Mouse (Mus musculus): ENCODE measurements around the gene B4galnt2. TPM values are rescaled to one million over a fixed set of nuclear protein-coding genes. Genes with fewer than 3 reads are reported as not detected.

B4galnt2 gene
- total and polyA plus RNA-seq, 3 experiments, result 0.34 to 1.9 (median 0.42) TPM

- TF ChIP-seq MEF2A (IDR thresholded peaks at IDR 0.05; ENCODE audit: borderline replicate concordance, low read depth, low read length), result 0 out of 2 replicates have a peak, but pooled peaks have one; percentile 11
- no peak for TF ChIP-seq GABPA (IDR thresholded peaks at IDR 0.05; ENCODE audit: insufficient replicate concordance, low read depth, low read length)
- no peak for TF ChIP-seq ETS1 (conservative IDR thresholded peaks at IDR 0.05; ENCODE audit: low read depth, low read length)
- TF ChIP-seq ELF1 (IDR thresholded peaks at IDR 0.05; ENCODE audit: low read depth, low read length), result no peak; the same call in 1 of the 2 replicates
- no peak; the same call in 1 of the 2 replicates for TF ChIP-seq JUND (conservative IDR thresholded peaks at IDR 0.05; ENCODE audit: low read depth, low read length)
- no peak for TF ChIP-seq USF1 (IDR thresholded peaks at IDR 0.05; ENCODE audit: low read depth, low read length)
- TF ChIP-seq UBTF (IDR thresholded peaks at IDR 0.05; ENCODE audit: low read depth, low read length), result no peak
- TF ChIP-seq CHD1 (IDR thresholded peaks at IDR 0.05; ENCODE audit: low read depth, low read length), result no peak
- TF ChIP-seq E2F4 (IDR thresholded peaks at IDR 0.05; ENCODE audit: insufficient replicate concordance, low read depth, low read length), result no peak
- TF ChIP-seq MXI1 (IDR thresholded peaks at IDR 0.05; ENCODE audit: low read depth, low read length), result no peak
Measured at GRCm38 (mm10) chr11:95827464-95828085, 87.1 kb downstream of the B4galnt2 start (continued).

- H3K4me3 ChIP-seq (replicated peaks in 1 of 3; ENCODE audit: low read depth in 2 of 3, low read length in 2 of 3, poor library complexity in 1 of 3), result no peak overlapping the region
- TF ChIP-seq TCF12 (IDR thresholded peaks at IDR 0.05; ENCODE audit: low read depth, low read length) (no peak), ELF1 (IDR thresholded peaks at IDR 0.05; ENCODE audit: low read depth, low read length) (no peak), JUND (conservative IDR thresholded peaks at IDR 0.05; ENCODE audit: low read depth, low read length) (no peak), MYC (IDR thresholded peaks at IDR 0.05; ENCODE audit: low read depth, low read length) (no peak), E2F4 (IDR thresholded peaks at IDR 0.05; ENCODE audit: insufficient replicate concordance, low read depth, low read length) (no peak), PAX5 (IDR thresholded peaks at IDR 0.05; ENCODE audit: low read length) (no peak), USF2 (conservative IDR thresholded peaks at IDR 0.05; ENCODE audit: low read depth, low read length) (no peak), CHD2 (IDR thresholded peaks at IDR 0.05; ENCODE audit: low read length) (no peak), BHLHE40 (IDR thresholded peaks at IDR 0.05; ENCODE audit: low read depth, low read length) (no peak), CHD1 (IDR thresholded peaks at IDR 0.05; ENCODE audit: low read depth, low read length) (no peak), HCFC1 (IDR thresholded peaks at IDR 0.05; ENCODE audit: low read depth, low read length) (no peak), POLR2AphosphoS2 (IDR thresholded peaks at IDR 0.05; ENCODE audit: low read depth, low read length) (no peak), ZC3H11A (IDR thresholded peaks at IDR 0.05; ENCODE audit: low read depth, low read length) (no peak), EP300 (IDR thresholded peaks at IDR 0.05; ENCODE audit: low read length) (no peak)
Measured at GRCm38 (mm10) chr11:95827168-95827447, 87.6 kb downstream of the B4galnt2 start.

More at GRCm38 (mm10) chr11:95827168-95827447, 87.6 kb downstream of the B4galnt2 start:
- Histone ChIP-seq H3K9me3 (replicated peaks; ENCODE audit: low read length) (peaks cover 21% of the 10 kb centered on the region), H3K79me2 (replicated peaks; ENCODE audit: control insufficient read depth, extremely low read depth, insufficient read depth, poor library complexity, severe bottlenecking) (no peaks in the 10 kb centered on the region), H3K27ac (ENCODE audit: insufficient read depth, low read depth) (no peak overlapping the region), H3K4me1 (ENCODE audit: control insufficient read depth in 1 of 2, insufficient read depth in 2 of 2) (peaks cover 0 to 42% of the 10 kb centered on the region in 2 experiments; a peak in 3 of 4 replicates), H3K27me3 (replicated peaks) (peaks cover 42% of the 10 kb centered on the region), H3K9ac (ENCODE audit: insufficient read depth, low read depth) (no peak overlapping the region), H3K4me2 (ENCODE audit: insufficient read depth, low read depth, poor library complexity, severe bottlenecking) (no peak overlapping the region), H3K36me3 (replicated peaks in 1 of 2; ENCODE audit: control insufficient read depth in 1 of 2, insufficient read depth in 1 of 2, low read length in 1 of 2) (peaks cover 18 to 32% of the 10 kb centered on the region in 2 experiments)
- dilution Hi-C loops (cut with MboI; ENCODE audit: extremely low pct_ligation_motif_present, extremely low pct_unique_long_range_greater_than_20kb, low sequenced_read_pairs) (no loop called here), in situ Hi-C loops (cut with MboI; ENCODE audit: low pct_ligation_motif_present, low pct_unique_long_range_greater_than_20kb, low sequenced_read_pairs) (loop anchor here (10.0 kb wide), 1 partner anchor 118 kb away; no protein-coding TSS in a partner anchor)
- no peak for DNase-seq (ENCODE audit: extremely low read depth)

All from CH12.LX (cell line).